Mouse (Mus musculus) B cell, adult 2 months (primary cell): Measurements from ENCODE around the gene Gm49361.
"Not testable (repeated sequence)": the region's sequence is repeated elsewhere in the genome, so short reads cannot be mapped to it uniquely, and the experiment has no call there.

ENCODE experiments used
- DNase-seq, 2 experiments: peaks; one replicate each; pipeline ENCODE4 v3.0.0; 2022

The Gm49361 gene

GRCm38 (mm10) chr14:57746001-57746771 is at the start of gene Gm49361:
Gene Gm49361, minus strand, starts transcription at chr14:57746103.
- DNase-seq: peak; percentile 90

GRCm38 (mm10) chr14:57791171-57791570 is 45.3 kb upstream of the Gm49361 start:
- no peak for DNase-seq

GRCm38 (mm10) chr14:57789759-57790158 is 43.9 kb upstream of the Gm49361 start:
- DNase-seq: no peak

- DNase-seq: no peak
Measured at GRCm38 (mm10) chr14:57789311-57789710, 43.4 kb upstream of the Gm49361 start.

GRCm38 (mm10) chr14:57787406-57787805 is 41.5 kb upstream of the Gm49361 start:
- DNase-seq: no peak

- DNase-seq: peak; percentile 23 to 31
Measured at GRCm38 (mm10) chr14:57772157-57772815, 26.4 kb upstream of the Gm49361 start.

- DNase-seq: peak; percentile 29 to 38
Measured at GRCm38 (mm10) chr14:57769102-57769501, 23.2 kb upstream of the Gm49361 start.

- DNase-seq: no peak
Measured at GRCm38 (mm10) chr14:57760447-57761412, 14.8 kb upstream of the Gm49361 start.

- DNase-seq: no peak
Measured at GRCm38 (mm10) chr14:57758237-57758636, 12.3 kb upstream of the Gm49361 start, which contains the start of gene Lats2. Gene Lats2, minus strand, starts transcription at chr14:57758388.

- no peak for DNase-seq
Measured at GRCm38 (mm10) chr14:57756094-57756493, 10.2 kb upstream of the Gm49361 start.

GRCm38 (mm10) chr14:57755661-57756060 is 9.8 kb upstream of the Gm49361 start:
- DNase-seq: no peak

GRCm38 (mm10) chr14:57753351-57753992 is 7.6 kb upstream of the Gm49361 start:
- no peak for DNase-seq

- DNase-seq: not testable (repeated sequence)
Measured at GRCm38 (mm10) chr14:57751006-57751405, 5.1 kb upstream of the Gm49361 start.

- no peak for DNase-seq
Measured at GRCm38 (mm10) chr14:57749501-57749900, 3.6 kb upstream of the Gm49361 start.

GRCm38 (mm10) chr14:57745291-57745969 is 473 bp downstream of the Gm49361 start:
- DNase-seq: peak in 1 of 2 experiments; percentile 40

GRCm38 (mm10) chr14:57744547-57744946 is 1.4 kb downstream of the Gm49361 start:
- peak; percentile 50 to 59 for DNase-seq

- DNase-seq: peak; percentile 47 to 55
Measured at GRCm38 (mm10) chr14:57740651-57741050, 5.3 kb downstream of the Gm49361 start.

- DNase-seq: no peak
Measured at GRCm38 (mm10) chr14:57737089-57737488, 8.8 kb downstream of the Gm49361 start.

- DNase-seq: no peak
Measured at GRCm38 (mm10) chr14:57736141-57736540, 9.8 kb downstream of the Gm49361 start.

GRCm38 (mm10) chr14:57732668-57733293 is 13.1 kb downstream of the Gm49361 start:
- DNase-seq: no peak

- DNase-seq: peak in 1 of 2 experiments; percentile 22
Measured at GRCm38 (mm10) chr14:57730527-57730926, 15.4 kb downstream of the Gm49361 start.
